Mouse (Mus musculus): ENCODE results near the gene Gm14459. TPM values are rescaled to one million over a fixed set of nuclear protein-coding genes. Genes with fewer than 3 reads are reported as not detected.
"Not testable (repeated sequence)": the region's sequence is repeated elsewhere in the genome, so short reads cannot be mapped to it uniquely, and the experiment has no call there.

Gm14459 gene
- not detected in 2 replicates for total RNA-seq (2017)

- no peak for ATAC-seq (replicated peaks; ENCODE audit: low read depth, poor library complexity, severe bottlenecking)
Observed at GRCm38 (mm10) chrX:8524854-8525253, at the start of gene Gm14459. TSS of gene Gm14459 (minus strand) at chrX:8524954.

DNA sequence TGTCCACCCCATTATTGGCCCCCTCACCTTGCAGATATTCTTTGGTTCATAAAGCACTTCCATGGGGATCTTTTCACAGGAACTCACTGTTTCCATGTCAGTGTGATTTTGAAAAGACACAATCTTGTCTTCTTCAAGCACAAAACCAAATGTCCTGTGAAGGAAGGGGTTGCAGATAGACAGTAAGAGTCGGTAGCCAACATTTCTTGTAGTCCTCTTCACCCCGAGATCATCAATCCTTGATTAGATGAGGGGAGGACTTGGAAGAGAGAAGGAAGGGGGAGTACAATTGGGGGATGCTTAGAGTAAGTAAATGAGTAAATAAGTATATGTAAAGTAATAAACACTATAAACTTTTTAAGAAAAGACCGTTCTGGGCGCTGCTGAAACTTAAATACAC lies 23.4 kb upstream of the Gm14459 start, which contains the start of gene Ssxb6:
Gene Ssxb6, minus strand, starts transcription at position 101 of the 400 bp plus-strand sequence.
- ATAC-seq (replicated peaks; ENCODE audit: low read depth, poor library complexity, severe bottlenecking), result not testable (repeated sequence)

Other genes starting within 250 kb of the Gm14459 start
- gene Ssxb10, start 197.5 kb downstream of the Gm14459 start, total RNA-seq (2017), result not detected in 2 replicates
- not detected in 2 replicates for gene Ssxb9, start 158.0 kb downstream of the Gm14459 start, total RNA-seq (2017)
- not detected in 2 replicates for gene Ssxb1, start 111.6 kb downstream of the Gm14459 start, total RNA-seq (2017)
- not detected in 2 replicates for gene Ssxb2, start 63.2 kb downstream of the Gm14459 start, total RNA-seq (2017)
- not detected in 2 replicates for gene Ssxb6, start 23.3 kb upstream of the Gm14459 start, total RNA-seq (2017)
- not detected in 2 replicates for gene Ssxb3, start 66.9 kb upstream of the Gm14459 start, total RNA-seq (2017)
- gene Ssxb8, start 165.9 kb upstream of the Gm14459 start, total RNA-seq (2017), result not detected in 2 replicates
- not detected in 2 replicates for gene Ssx9, start 223.5 kb upstream of the Gm14459 start, total RNA-seq (2017)

Measured in common myeloid progenitor, adult 5-6 weeks (primary cell).